Mouse (Mus musculus): ENCODE data around the gene Tmem39b. TPM values are rescaled to one million over a fixed set of nuclear protein-coding genes. Genes with fewer than 3 reads are reported as not detected.

The Tmem39b gene
- polyA plus RNA-seq, 1 experiment: 25.7 TPM

DNA sequence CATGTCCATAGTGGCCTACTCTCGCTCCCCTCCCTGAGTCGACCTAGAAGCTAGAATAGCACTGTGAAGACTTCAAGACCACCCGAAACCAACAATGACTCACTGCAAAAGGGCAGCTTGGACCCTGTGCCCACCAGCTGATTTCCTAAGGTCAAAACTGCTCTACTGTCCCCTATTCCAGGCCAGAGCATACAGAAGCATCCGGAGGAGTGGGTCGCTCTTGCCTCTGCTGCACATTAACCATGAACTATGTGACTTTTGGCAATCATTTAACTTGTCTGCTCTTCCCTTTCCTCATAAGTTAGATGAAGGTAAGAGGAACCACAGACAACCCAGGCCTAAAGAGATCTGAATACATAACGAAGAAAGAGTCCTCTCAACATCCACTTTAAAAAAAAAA, 12.1 kb downstream of the Tmem39b start:
- no peak for DNase-seq
- no peaks in the 10 kb centered on the region for H3K4me1 ChIP-seq (ENCODE audit: control insufficient read depth, insufficient read depth, low read length)
- H3K4me3 ChIP-seq (replicated peaks; ENCODE audit: extremely low read depth, low read depth, low read length): no peak overlapping the region
- 93% methylated on average over 6 of the region's 6 CpGs for WGBS
- TF ChIP-seq CTCF (IDR thresholded peaks at IDR 0.05; ENCODE audit: insufficient read depth, low read length): no peak
- no peak for TF ChIP-seq POLR2A (IDR thresholded peaks at IDR 0.05; ENCODE audit: borderline replicate concordance, extremely low read depth, low read depth, low read length)

GRCm38 (mm10) chr4:129683901-129684493, 12.6 kb downstream of the Tmem39b start:
- no peak for DNase-seq
- Histone ChIP-seq H3K4me1 (ENCODE audit: control insufficient read depth, insufficient read depth, low read length) (no peaks in the 10 kb centered on the region), H3K4me3 (replicated peaks; ENCODE audit: extremely low read depth, low read depth, low read length) (no peak overlapping the region)
- TF ChIP-seq POLR2A (IDR thresholded peaks at IDR 0.05; ENCODE audit: borderline replicate concordance, extremely low read depth, low read depth, low read length) (no peak), CTCF (IDR thresholded peaks at IDR 0.05; ENCODE audit: insufficient read depth, low read length) (no peak)
- WGBS: 86% methylated on average over 11 of the region's 11 CpGs

GRCm38 (mm10) chr4:129681837-129682236, 14.8 kb downstream of the Tmem39b start:
- Histone ChIP-seq H3K4me3 (replicated peaks; ENCODE audit: extremely low read depth, low read depth, low read length) (no peak overlapping the region), H3K4me1 (ENCODE audit: control insufficient read depth, insufficient read depth, low read length) (no peaks in the 10 kb centered on the region)
- no peak for DNase-seq
- TF ChIP-seq POLR2A (IDR thresholded peaks at IDR 0.05; ENCODE audit: borderline replicate concordance, extremely low read depth, low read depth, low read length) (no peak), CTCF (IDR thresholded peaks at IDR 0.05; ENCODE audit: insufficient read depth, low read length) (no peak)
- 96% methylated on average over 11 of the region's 11 CpGs for WGBS

GRCm38 (mm10) chr4:129672878-129673449, 23.7 kb downstream of the Tmem39b start:
- no peak for DNase-seq
- Histone ChIP-seq H3K4me1 (ENCODE audit: control insufficient read depth, insufficient read depth, low read length) (peaks cover 10% of the 10 kb centered on the region), H3K4me3 (replicated peaks; ENCODE audit: extremely low read depth, low read depth, low read length) (peak overlapping the region; percentile 96)
- 1% methylated on average over 10 of the region's 10 CpGs for WGBS
- TF ChIP-seq CTCF (IDR thresholded peaks at IDR 0.05; ENCODE audit: insufficient read depth, low read length) (no peak), POLR2A (IDR thresholded peaks at IDR 0.05; ENCODE audit: borderline replicate concordance, extremely low read depth, low read depth, low read length) (no peak)

- Histone ChIP-seq H3K4me1 (ENCODE audit: control insufficient read depth, insufficient read depth, low read length) (peaks cover 10% of the 10 kb centered on the region), H3K4me3 (replicated peaks; ENCODE audit: extremely low read depth, low read depth, low read length) (peak within 1 kb of the TSS; percentile 96)
- DNase-seq: peak; percentile 93
- peak; percentile 64; the same call in 1 of the 2 replicates for TF ChIP-seq POLR2A (IDR thresholded peaks at IDR 0.05; ENCODE audit: borderline replicate concordance, extremely low read depth, low read depth, low read length)
- no peak for TF ChIP-seq CTCF (IDR thresholded peaks at IDR 0.05; ENCODE audit: insufficient read depth, low read length)
- WGBS: under 1% methylated on average over 65 of the region's 65 CpGs
Measured at GRCm38 (mm10) chr4:129672083-129672877, 24.4 kb downstream of the Tmem39b start, which contains the start of gene Kpna6. Gene Kpna6 (minus strand): TSS chr4:129672767.

DNA sequence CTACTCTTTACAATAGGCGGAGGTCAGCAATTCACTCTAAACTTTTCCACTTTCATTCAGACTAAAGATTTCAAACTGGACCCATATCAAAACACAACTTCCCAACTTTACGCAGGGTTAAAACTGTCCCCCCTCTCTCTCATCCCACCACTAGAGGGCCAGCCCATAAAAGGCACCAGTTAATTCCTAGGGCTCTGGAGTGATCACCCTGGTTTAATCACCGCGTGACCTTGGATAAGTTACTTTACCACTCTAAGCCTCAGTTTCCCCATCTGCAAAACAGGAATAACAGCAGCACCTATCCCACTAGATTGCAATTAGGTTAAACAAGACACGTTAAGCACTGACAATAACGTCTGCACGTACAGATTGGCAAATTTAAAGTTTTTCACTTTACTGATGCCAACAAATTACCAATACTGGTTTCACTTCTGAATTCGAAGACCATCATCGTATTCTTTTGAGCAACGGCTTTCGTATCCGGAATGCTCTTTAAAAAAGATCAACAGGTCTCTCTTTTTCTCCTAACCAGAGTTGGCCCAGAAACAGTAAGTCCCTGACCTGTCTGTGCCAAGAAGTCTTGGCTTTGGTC, 25.1 kb downstream of the Tmem39b start:
- TF ChIP-seq CTCF (IDR thresholded peaks at IDR 0.05; ENCODE audit: insufficient read depth, low read length) (peak; percentile 46; the same call in 1 of the 2 replicates), POLR2A (IDR thresholded peaks at IDR 0.05; ENCODE audit: borderline replicate concordance, extremely low read depth, low read depth, low read length) (no peak)
- Histone ChIP-seq H3K4me3 (replicated peaks; ENCODE audit: extremely low read depth, low read depth, low read length) (peak overlapping the region; percentile 96), H3K4me1 (ENCODE audit: control insufficient read depth, insufficient read depth, low read length) (peaks cover 10% of the 10 kb centered on the region)
- WGBS: 2% methylated on average over 12 of the region's 12 CpGs
- DNase-seq: peak; percentile 25

DNA sequence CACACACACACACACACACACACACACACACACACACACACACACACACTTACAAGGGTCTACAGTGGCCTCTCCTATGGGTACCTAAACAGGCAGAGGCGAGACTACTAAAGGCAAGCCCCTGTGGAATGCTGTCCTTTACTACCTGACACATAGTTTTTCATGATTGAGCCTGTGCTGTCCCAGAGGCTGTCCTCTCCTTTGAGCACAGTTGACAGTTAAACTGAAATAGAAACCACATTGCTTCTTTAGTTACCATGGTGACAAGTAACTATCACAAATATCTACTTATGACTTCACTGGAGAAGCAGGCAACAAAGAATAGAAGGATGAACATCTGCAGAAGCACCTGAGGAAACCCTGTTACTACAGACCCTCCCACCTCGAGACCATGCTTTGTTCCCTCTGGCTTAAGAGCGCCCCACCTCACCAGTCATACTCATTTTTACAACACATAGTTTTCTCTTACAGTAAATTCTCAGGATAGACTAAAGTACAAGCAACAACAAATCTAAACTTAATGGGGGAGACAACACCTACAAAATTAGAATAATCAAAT, 34.3 kb downstream of the Tmem39b start:
- Histone ChIP-seq H3K4me1 (ENCODE audit: control insufficient read depth, insufficient read depth, low read length) (no peaks in the 10 kb centered on the region), H3K4me3 (replicated peaks; ENCODE audit: extremely low read depth, low read depth, low read length) (no peak overlapping the region)
- TF ChIP-seq POLR2A (IDR thresholded peaks at IDR 0.05; ENCODE audit: borderline replicate concordance, extremely low read depth, low read depth, low read length): no peak
- no peak for TF ChIP-seq CTCF (IDR thresholded peaks at IDR 0.05; ENCODE audit: insufficient read depth, low read length)
- 78% methylated on average over 3 of the region's 3 CpGs for WGBS
- DNase-seq: no peak

- Histone ChIP-seq H3K4me1 (ENCODE audit: control insufficient read depth, insufficient read depth, low read length) (no peaks in the 10 kb centered on the region), H3K4me3 (replicated peaks; ENCODE audit: extremely low read depth, low read depth, low read length) (no peak overlapping the region)
- TF ChIP-seq CTCF (IDR thresholded peaks at IDR 0.05; ENCODE audit: insufficient read depth, low read length): no peak
- no peak for TF ChIP-seq POLR2A (IDR thresholded peaks at IDR 0.05; ENCODE audit: borderline replicate concordance, extremely low read depth, low read depth, low read length)
- no peak for DNase-seq
- 88% methylated on average over 3 of the region's 3 CpGs for WGBS
Measured at GRCm38 (mm10) chr4:129661584-129661983, 35.1 kb downstream of the Tmem39b start.

DNA sequence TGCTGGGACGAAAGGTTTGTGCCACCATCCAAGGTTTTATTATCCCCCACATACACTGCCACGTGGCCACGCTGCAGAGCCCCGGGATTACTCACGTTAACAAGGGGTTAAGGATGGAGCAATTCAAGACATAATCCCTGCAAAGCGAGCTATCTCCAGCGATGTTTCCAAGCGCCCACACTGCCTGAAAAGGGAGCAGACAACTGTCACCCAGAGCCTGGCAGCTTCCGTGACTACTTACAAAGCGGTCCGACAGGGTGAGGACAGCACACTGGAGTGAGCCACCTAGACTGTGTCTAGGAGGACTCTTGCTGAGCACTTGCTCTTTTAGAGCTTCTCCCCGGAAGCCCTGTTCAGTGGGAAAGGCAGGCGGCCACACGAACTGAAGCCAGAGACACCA, 41.9 kb downstream of the Tmem39b start:
- H3K4me3 ChIP-seq (replicated peaks; ENCODE audit: extremely low read depth, low read depth, low read length): no peak overlapping the region
- no peaks in the 10 kb centered on the region for H3K4me1 ChIP-seq (ENCODE audit: control insufficient read depth, insufficient read depth, low read length)
- WGBS: 93% methylated on average over 14 of the region's 14 CpGs
- DNase-seq: no peak
- TF ChIP-seq POLR2A (IDR thresholded peaks at IDR 0.05; ENCODE audit: borderline replicate concordance, extremely low read depth, low read depth, low read length) (no peak), CTCF (IDR thresholded peaks at IDR 0.05; ENCODE audit: insufficient read depth, low read length) (no peak)

Measured in lung, adult 2 months (tissue).